Mouse (Mus musculus) midbrain, embryonic 14.5 days (tissue): ENCODE results near the gene Mycbpap. TPM values are rescaled to one million over a fixed set of nuclear protein-coding genes. Genes with fewer than 3 reads are reported as not detected.

Experiments used
- ATAC-seq: fragments of 200-750 bp; cut with Nextera tagmentation; 2 replicates; pipeline ENCODE4 v1.8.0; 2017; ENCODE audit warnings: moderate number of reproducible peaks, moderate library complexity; ENCODE audit not compliant: low FRiP score, low TSS enrichment
- DNase-seq: peaks from one replicate; pipeline ENCODE4 v3.0.0-alpha.2; 2015
- H3K27ac ChIP-seq: fragments of 300-500 bp; sonication (generic); replicated peaks from 2 replicates; pipeline ENCODE4 v1.5.1; 2014; ENCODE audit warnings: mild to moderate bottlenecking, low read depth, low read length, moderate library complexity
- H3K27me3 ChIP-seq: fragments of 300-500 bp; sonication (generic); 2 replicates; pipeline ENCODE4 v1.6.1; 2014; ENCODE audit warnings: low read length, control low read depth, mixed read lengths; ENCODE audit not compliant: control insufficient read depth, insufficient read depth
- H3K36me3 ChIP-seq: fragments of 300-500 bp; sonication (generic); 2 replicates; pipeline ENCODE4 v1.6.1; 2014; ENCODE audit warnings: low read length, control low read depth; ENCODE audit not compliant: control insufficient read depth, insufficient read depth
- H3K4me1 ChIP-seq: fragments of 300-500 bp; sonication (generic); 2 replicates; pipeline ENCODE4 v1.6.1; 2014; ENCODE audit warnings: mild to moderate bottlenecking, antibody characterized with exemption, low read length, control low read depth; ENCODE audit not compliant: control insufficient read depth, insufficient read depth
- H3K4me2 ChIP-seq: fragments of 300-500 bp; sonication (generic); 2 replicates; pipeline ENCODE4 v1.6.1; 2014; ENCODE audit warnings: mild to moderate bottlenecking, low read length, moderate library complexity
- H3K4me3 ChIP-seq: fragments of 300-500 bp; sonication (generic); replicated peaks from 2 replicates; pipeline ENCODE4 v1.5.1; 2014; ENCODE audit warnings: low read depth, low read length
- H3K9ac ChIP-seq: fragments of 300-500 bp; sonication (generic); replicated peaks from 2 replicates; pipeline ENCODE4 v1.6.1; 2014; ENCODE audit warnings: mild to moderate bottlenecking, low read length, moderate library complexity
- H3K9me3 ChIP-seq: fragments of 300-500 bp; sonication (generic); 2 replicates; pipeline ENCODE4 v1.6.1; 2016; ENCODE audit warnings: low read length, control low read depth, mixed read lengths; ENCODE audit not compliant: control insufficient read depth
- WGBS: fragments of 180-500 bp; shearing (Covaris S2); extraction: QIAGEN DNeasy Blood & Tissue Kit; methylation state at CpG from one replicate; pipeline ENCODE4 v1.1.7; 2014; 5-methylcytosine and 5-hydroxymethylcytosine counted together
- polyA plus RNA-seq: library from polyadenylated mRNA; unstranded; fragments of >200 nt; fragmentation: Nextera tagmentation; extraction: Ambion mirVana; gene quantifications from 2 replicates; pipeline ENCODE4 v1.2.1, GENCODE M21; 2014

The Mycbpap gene
- polyA plus RNA-seq, 1 experiment from 2014 or later: 3.3 TPM

GRCm38 (mm10) chr11:94491035-94491748, 30.4 kb downstream of the Mycbpap start:
- peak; percentile 77; the same call in 1 of the 2 replicates for ATAC-seq
- DNase-seq: peak; percentile 88
- Histone ChIP-seq H3K4me2 (peak overlapping the region; percentile 64), H3K27ac (no peak overlapping the region), H3K9me3 (no peaks in the 10 kb centered on the region), H3K4me3 (peak overlapping the region; percentile 40), H3K4me1 (0 out of 2 replicates have a peak, but pooled peaks cover 5% of the 10 kb centered on the region), H3K36me3 (no peaks in the 10 kb centered on the region), H3K27me3 (peaks cover 7% of the 10 kb centered on the region; the same call in 1 of the 2 replicates), H3K9ac (peak overlapping the region; percentile 51)
- 4% methylated on average over 55 of the region's 55 CpGs for WGBS

- WGBS: 32% methylated on average over 4 of the region's 4 CpGs
Observed at GRCm38 (mm10) chr11:94489745-94490144, 31.8 kb downstream of the Mycbpap start.

GRCm38 (mm10) chr11:94488767-94489533, 32.6 kb downstream of the Mycbpap start:
- WGBS: 92% methylated on average over 11 of the region's 11 CpGs
- no peak for ATAC-seq

More at GRCm38 (mm10) chr11:94489745-94490144, 31.8 kb downstream of the Mycbpap start:
- ATAC-seq: no peak
- Histone ChIP-seq H3K4me1 (0 out of 2 replicates have a peak, but pooled peaks cover 5% of the 10 kb centered on the region), H3K27ac (no peak overlapping the region), H3K9ac (no peak overlapping the region), H3K27me3 (peaks cover 11% of the 10 kb centered on the region; the same call in 1 of the 2 replicates), H3K4me2 (no peak overlapping the region), H3K4me3 (no peak overlapping the region), H3K36me3 (no peaks in the 10 kb centered on the region), H3K9me3 (no peaks in the 10 kb centered on the region)
- no peak for DNase-seq

GRCm38 (mm10) chr11:94486001-94486400, 35.5 kb downstream of the Mycbpap start, which contains the start of gene Spata20:
Gene Spata20, minus strand, starts transcription at chr11:94486179.
- Histone ChIP-seq H3K9me3 (no peaks in the 10 kb centered on the region), H3K9ac (no peak within 1 kb of the TSS), H3K27ac (no peak within 1 kb of the TSS), H3K4me2 (peak within 1 kb of the TSS; percentile 39), H3K27me3 (peaks cover 7% of the 10 kb centered on the region; the same call in 1 of the 2 replicates), H3K4me1 (0 out of 2 replicates have a peak, but pooled peaks cover 1% of the 10 kb centered on the region), H3K36me3 (no peaks in the 10 kb centered on the region), H3K4me3 (no peak within 1 kb of the TSS; the same call in 1 of the 2 replicates)
- ATAC-seq (peak; percentile 65; the same call in 1 of the 2 replicates), DNase-seq (peak; percentile 90)
- WGBS: 5% methylated on average over 24 of the region's 24 CpGs

More at GRCm38 (mm10) chr11:94488767-94489533, 32.6 kb downstream of the Mycbpap start:
- peaks cover 11% of the 10 kb centered on the region; the same call in 1 of the 2 replicates for H3K27me3 ChIP-seq
- H3K9ac ChIP-seq: no peak overlapping the region
- no peaks in the 10 kb centered on the region for H3K36me3 ChIP-seq
- H3K4me1 ChIP-seq: 0 out of 2 replicates have a peak, but pooled peaks cover 5% of the 10 kb centered on the region
- no peak overlapping the region for H3K4me2 ChIP-seq
- H3K27ac ChIP-seq: no peak overlapping the region
- DNase-seq: no peak
- H3K9me3 ChIP-seq: no peaks in the 10 kb centered on the region
- no peak overlapping the region for H3K4me3 ChIP-seq

GRCm38 (mm10) chr11:94485223-94485622, 36.3 kb downstream of the Mycbpap start:
- Histone ChIP-seq H3K9ac (no peak overlapping the region), H3K36me3 (no peaks in the 10 kb centered on the region), H3K27me3 (peaks cover 7% of the 10 kb centered on the region; the same call in 1 of the 2 replicates), H3K27ac (no peak overlapping the region), H3K4me2 (no peak overlapping the region), H3K4me1 (no peaks in the 10 kb centered on the region), H3K9me3 (no peaks in the 10 kb centered on the region), H3K4me3 (no peak overlapping the region)
- ATAC-seq: no peak
- no peak for DNase-seq
- WGBS: 77% methylated on average over 5 of the region's 5 CpGs

GRCm38 (mm10) chr11:94484636-94485035, 36.9 kb downstream of the Mycbpap start:
- 89% methylated on average over 9 of the region's 9 CpGs for WGBS
- no peak for ATAC-seq
- Histone ChIP-seq H3K9ac (no peak overlapping the region), H3K36me3 (no peaks in the 10 kb centered on the region), H3K27ac (no peak overlapping the region), H3K27me3 (peaks cover 7% of the 10 kb centered on the region; the same call in 1 of the 2 replicates), H3K4me2 (no peak overlapping the region), H3K9me3 (no peaks in the 10 kb centered on the region), H3K4me1 (no peaks in the 10 kb centered on the region), H3K4me3 (no peak overlapping the region)
- no peak for DNase-seq

- no peaks in the 10 kb centered on the region for H3K4me1 ChIP-seq
- H3K4me2 ChIP-seq: no peak overlapping the region
- no peaks in the 10 kb centered on the region for H3K9me3 ChIP-seq
- H3K4me3 ChIP-seq: no peak overlapping the region
- ATAC-seq (no peak), DNase-seq (no peak)
- H3K9ac ChIP-seq: no peak overlapping the region
- H3K27me3 ChIP-seq: peaks cover 7% of the 10 kb centered on the region; the same call in 1 of the 2 replicates
- 90% methylated on average over 14 of the region's 14 CpGs for whole genome bisulfite sequencing
- H3K36me3 ChIP-seq: no peaks in the 10 kb centered on the region
- no peak overlapping the region for H3K27ac ChIP-seq
Observed at GRCm38 (mm10) chr11:94483921-94484320, 37.6 kb downstream of the Mycbpap start.

- DNase-seq: no peak
- H3K9me3 ChIP-seq: no peaks in the 10 kb centered on the region
- 80% methylated on average over 11 of the region's 11 CpGs for WGBS
- H3K27me3 ChIP-seq: peaks cover 10% of the 10 kb centered on the region; the same call in 1 of the 2 replicates
- no peak overlapping the region for H3K4me2 ChIP-seq
- H3K4me1 ChIP-seq: no peaks in the 10 kb centered on the region
- H3K4me3 ChIP-seq: no peak overlapping the region
- H3K36me3 ChIP-seq: no peaks in the 10 kb centered on the region
- H3K9ac ChIP-seq: no peak overlapping the region
- H3K27ac ChIP-seq: no peak overlapping the region
- ATAC-seq: no peak
Observed at GRCm38 (mm10) chr11:94483436-94483835, 38.1 kb downstream of the Mycbpap start.
